Mouse (Mus musculus) skeletal muscle tissue, postnatal 0 days (tissue): Measurements from ENCODE around the gene Nexn. TPM values are rescaled to one million over a fixed set of nuclear protein-coding genes. Genes with fewer than 3 reads are reported as not detected.

Experiments used
- polyA plus RNA-seq: library from polyadenylated mRNA; unstranded; fragments of >200 nt; fragmentation: Nextera tagmentation; extraction: Ambion mirVana; gene quantifications from 2 replicates; pipeline ENCODE4 v1.2.1, GENCODE M21; 2015

The Nexn gene
- 225 and 229 TPM in 2 replicates for polyA plus RNA-seq

GRCm38 (mm10) chr3:152266036-152266421 lies at the start of gene Nexn:
Nexn (minus strand) TSS chr3:152266350.

DNA sequence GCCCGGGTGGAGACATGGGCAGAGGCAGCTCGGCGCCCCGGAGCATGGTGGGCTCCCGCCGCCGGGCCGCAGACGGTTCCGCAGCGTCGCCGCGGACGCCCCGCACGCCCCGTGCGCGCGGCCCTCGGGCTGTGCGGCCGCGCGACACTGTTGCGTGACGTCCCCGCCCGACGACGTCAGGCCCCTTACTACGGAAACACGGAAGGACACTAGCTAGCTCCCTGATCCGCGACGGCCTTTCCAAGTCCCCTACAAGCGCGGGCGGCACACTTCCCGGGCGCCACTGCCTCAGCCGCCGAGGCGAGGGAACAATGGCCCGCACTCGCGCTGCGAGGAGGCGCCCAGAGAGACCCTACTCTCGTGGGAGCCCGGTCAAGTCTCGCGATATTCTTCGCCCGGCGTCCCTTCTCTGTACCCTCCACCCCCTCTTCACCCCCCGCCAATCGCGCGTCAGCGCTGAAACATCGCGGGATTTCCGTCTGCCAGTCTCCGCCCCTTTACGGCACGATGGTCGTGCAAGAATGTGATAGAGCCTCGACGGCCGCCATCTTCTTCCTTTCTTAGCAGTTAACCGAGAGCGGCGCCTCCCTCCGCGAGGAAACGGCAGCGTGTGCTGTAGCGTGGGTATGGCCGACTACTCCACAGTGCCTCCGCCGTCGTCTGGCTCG lies 56.0 kb downstream of the Nexn start, which contains the start of the genes Dnajb4 and Fubp1:
TSS of gene Dnajb4 (minus strand) at position 336 of the 668 bp plus-strand sequence.
TSS of gene Fubp1 (plus strand) at position 456 of the 668 bp plus-strand sequence.

Other genes with a start within 250 kb of the Nexn start
- 0.53 and 0.76 TPM in 2 replicates for gene Gipc2, start 100.1 kb downstream of the Nexn start, polyA plus RNA-seq
- 70.9 and 74.3 TPM in 2 replicates for gene Dnajb4, start 56.0 kb downstream of the Nexn start, polyA plus RNA-seq
- gene Fubp1, start 55.9 kb downstream of the Nexn start, polyA plus RNA-seq: 67.1 and 71.8 TPM in 2 replicates
- 5.6 and 5.7 TPM in 2 replicates for gene Miga1, start 74.1 kb upstream of the Nexn start, polyA plus RNA-seq
- gene Usp33, start 80.1 kb upstream of the Nexn start, polyA plus RNA-seq: 13.3 and 15.5 TPM in 2 replicates
- gene Zzz3, start 129.1 kb upstream of the Nexn start, polyA plus RNA-seq: 16.2 and 17.5 TPM in 2 replicates